Mouse (Mus musculus) bone marrow, adult 2 months (tissue): ENCODE results near the gene Plin3.

ENCODE experiments used
- CTCF ChIP-seq: fragments of 200-500 bp; IDR thresholded peaks from 2 replicates; pipeline ENCODE4 v1.5.1; 2011; ENCODE audit warnings: low read length, control low read depth; ENCODE audit not compliant: control insufficient read depth, insufficient read depth
- POLR2A ChIP-seq: fragments of 200-500 bp; IDR thresholded peaks from 2 replicates; pipeline ENCODE4 v1.6.1; 2011; ENCODE audit warnings: low read depth, mild to moderate bottlenecking, control low read depth, low read length, borderline replicate concordance; ENCODE audit not compliant: control insufficient read depth

- TF ChIP-seq CTCF (no peak), POLR2A (no peak)
These were observed at the start of gene Plin3 for GRCm38 (mm10) chr17:56292531-56293222.
